Mouse (Mus musculus) right cerebral cortex, postnatal 10 days (tissue): ENCODE data around the gene 0610009B22Rik.

Experiments used
- DNase-seq, 2 experiments: peaks; one replicate each; pipeline ENCODE4 v3.0.0; 2021; ENCODE audit warnings: low spot score in 2 of 2

Gene 0610009B22Rik

GRCm38 (mm10) chr11:51661867-51662365 is 26.8 kb downstream of the 0610009B22Rik start:
- DNase-seq: no peak

DNA sequence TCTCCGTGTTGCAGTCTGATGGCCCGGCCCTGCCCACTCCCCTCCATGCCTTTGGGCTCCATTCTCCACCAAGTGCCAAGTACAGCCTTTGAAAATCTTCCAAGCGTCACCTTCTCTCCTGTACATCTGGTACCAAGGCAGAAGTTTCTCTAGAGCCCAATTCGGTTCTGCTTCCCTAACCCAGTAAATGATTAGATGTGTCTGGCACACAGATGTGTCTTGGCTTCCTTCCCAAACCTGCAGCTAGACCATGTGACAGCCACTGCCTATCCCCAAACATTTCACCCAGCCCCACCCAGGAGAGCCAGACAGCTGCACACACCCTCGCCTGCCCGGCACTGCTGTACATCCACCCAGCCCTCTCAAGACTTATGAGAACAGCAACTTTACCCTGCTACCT is 30.0 kb downstream of the 0610009B22Rik start:
- no peak for DNase-seq

GRCm38 (mm10) chr11:51658291-51658690 is 30.4 kb downstream of the 0610009B22Rik start:
- DNase-seq: no peak

- no peak for DNase-seq
Observed at GRCm38 (mm10) chr11:51656798-51657521, 31.7 kb downstream of the 0610009B22Rik start.

GRCm38 (mm10) chr11:51654891-51655290 is 33.8 kb downstream of the 0610009B22Rik start:
- DNase-seq: no peak

GRCm38 (mm10) chr11:51653736-51654135 is 34.9 kb downstream of the 0610009B22Rik start:
- DNase-seq: no peak

GRCm38 (mm10) chr11:51652889-51653418 is 35.7 kb downstream of the 0610009B22Rik start:
- DNase-seq: no peak

DNA sequence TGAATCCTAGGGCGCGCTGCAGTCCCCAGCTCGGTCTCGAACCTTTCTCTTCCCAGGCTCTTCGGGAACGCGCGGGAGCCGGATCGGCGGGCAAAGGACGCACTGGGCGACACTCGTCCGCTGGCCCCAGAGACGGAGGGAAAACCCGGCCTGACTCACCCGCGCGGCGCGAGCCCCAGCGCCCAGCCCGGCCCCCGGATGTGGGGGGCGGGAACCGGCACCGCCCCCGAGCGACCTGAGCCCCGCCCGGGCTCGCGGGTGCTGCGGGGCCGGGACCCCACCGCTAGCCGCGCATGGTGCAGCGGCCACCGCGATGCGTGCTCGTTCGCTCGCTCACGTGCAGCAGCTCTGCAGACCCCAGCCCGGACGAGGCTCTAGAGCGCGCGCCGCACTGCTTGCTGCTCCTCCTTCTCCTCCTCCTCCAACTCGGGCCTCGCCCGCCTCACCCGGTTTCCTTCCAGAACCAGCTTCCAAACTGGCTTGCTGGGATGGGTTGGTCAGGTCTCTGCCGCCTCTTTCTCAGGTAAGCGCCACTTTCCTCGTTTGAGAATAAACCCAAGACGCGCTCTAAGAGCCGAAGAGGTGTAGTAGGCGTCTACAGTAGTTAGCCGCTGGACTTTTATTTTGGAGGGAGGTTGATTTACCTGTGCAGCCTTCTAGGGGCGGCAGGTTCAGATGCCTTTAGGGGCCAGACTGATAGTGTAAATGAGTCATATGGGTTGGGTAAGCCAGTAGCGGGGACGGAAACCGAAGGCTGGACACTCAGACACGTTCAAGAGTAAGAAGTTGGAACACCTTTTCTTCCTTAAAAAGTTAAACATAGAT is 37.8 kb downstream of the 0610009B22Rik start, which contains the start of the genes N4bp3 and D930048N14Rik:
N4bp3 (minus strand) TSS at position 152 of the 825 bp plus-strand sequence.
D930048N14Rik (plus strand) TSS at position 264 of the 825 bp plus-strand sequence.
- DNase-seq: peak; percentile 64 to 67

DNA sequence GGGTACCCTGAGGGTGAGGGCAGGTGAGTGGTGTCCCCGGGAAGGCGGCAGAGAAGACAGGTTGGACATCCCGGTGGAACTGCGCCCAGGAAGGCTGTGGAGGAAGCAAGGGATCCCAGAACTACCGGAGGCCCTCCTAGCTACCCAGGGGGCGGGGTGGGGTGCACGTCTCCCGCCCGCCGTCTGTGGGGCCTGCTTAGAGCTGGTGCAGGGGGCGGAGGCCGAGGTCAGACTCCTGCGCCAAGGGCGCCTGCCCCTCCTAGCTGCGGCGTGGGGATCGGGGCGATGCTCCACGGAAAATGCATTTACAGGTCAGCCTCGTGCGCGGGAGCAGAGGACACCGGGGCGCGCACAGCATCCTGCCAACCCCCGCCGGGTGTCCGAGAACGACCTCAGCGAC is 38.4 kb downstream of the 0610009B22Rik start:
- peak in 1 of 2 experiments; percentile 25 for DNase-seq

GRCm38 (mm10) chr11:51649889-51650199 is 38.8 kb downstream of the 0610009B22Rik start:
- DNase-seq: peak in 1 of 2 experiments; percentile 41

DNA sequence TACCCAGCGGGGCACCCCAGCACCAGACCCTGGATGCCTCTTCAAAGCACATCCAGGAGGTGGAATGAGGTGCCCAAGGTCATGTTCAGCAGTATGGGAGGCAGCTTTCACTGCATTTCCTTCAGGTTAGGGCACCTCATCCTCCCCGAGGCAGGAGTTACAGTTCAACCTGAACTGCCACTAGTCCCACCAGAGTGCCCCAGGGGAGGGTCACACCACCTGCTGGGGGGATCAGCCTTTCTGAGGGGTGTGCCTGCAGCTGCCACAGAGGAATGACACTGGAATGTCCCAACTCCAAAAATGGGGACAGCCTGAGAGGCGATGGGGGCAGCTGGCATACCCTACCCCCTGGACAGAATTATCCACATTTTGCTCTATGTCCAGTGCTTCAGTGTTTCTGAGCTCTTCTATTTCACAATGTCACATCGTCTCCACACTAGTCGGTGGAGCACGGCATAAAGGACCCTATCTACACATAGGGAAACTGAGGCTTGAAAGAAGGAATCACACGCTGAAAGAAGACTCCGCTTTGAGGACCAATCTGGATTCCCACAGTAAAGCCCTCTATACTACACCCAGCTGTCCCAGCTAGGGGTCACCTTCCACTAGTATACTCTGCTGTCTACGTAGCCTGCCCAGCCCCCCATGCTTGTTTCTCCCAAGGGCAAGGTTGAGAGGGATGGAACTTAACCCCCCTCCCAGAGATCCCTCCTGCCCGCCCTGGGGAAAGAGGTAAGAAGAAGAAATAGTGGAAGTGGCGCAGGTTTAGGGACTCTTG is 39.4 kb downstream of the 0610009B22Rik start:
- peak in 1 of 2 experiments; percentile 19 for DNase-seq

GRCm38 (mm10) chr11:51648566-51648965 is 40.1 kb downstream of the 0610009B22Rik start:
- peak in 1 of 2 experiments; percentile 21 for DNase-seq

GRCm38 (mm10) chr11:51646751-51647667 is 41.7 kb downstream of the 0610009B22Rik start:
- DNase-seq: peak in 1 of 2 experiments; percentile 21

DNA sequence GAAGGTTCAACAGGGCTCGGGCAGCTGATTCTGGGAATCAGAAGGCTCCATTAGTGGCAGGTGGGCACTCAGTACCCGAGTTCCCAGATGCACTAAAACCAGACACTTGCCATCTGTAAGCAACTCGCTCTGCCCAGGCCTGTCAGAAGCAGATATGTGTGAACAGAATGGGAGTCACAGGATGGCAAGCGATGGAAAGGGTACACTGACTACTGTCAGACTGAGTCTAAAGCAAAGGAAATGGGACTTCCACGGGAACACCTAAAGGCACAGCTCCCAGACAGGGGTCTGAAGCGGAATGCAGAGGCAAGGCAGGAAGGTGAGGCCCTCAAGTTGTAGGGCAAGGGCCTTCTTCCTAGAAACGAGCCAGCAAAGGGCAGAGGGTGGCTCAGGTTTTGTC is 42.4 kb downstream of the 0610009B22Rik start:
- peak in 1 of 2 experiments; percentile 20 for DNase-seq

- peak in 1 of 2 experiments; percentile 36 for DNase-seq
Observed at GRCm38 (mm10) chr11:51645293-51645692, 43.4 kb downstream of the 0610009B22Rik start.

GRCm38 (mm10) chr11:51644217-51644616 is 44.5 kb downstream of the 0610009B22Rik start:
- DNase-seq: peak in 1 of 2 experiments; percentile 21

DNA sequence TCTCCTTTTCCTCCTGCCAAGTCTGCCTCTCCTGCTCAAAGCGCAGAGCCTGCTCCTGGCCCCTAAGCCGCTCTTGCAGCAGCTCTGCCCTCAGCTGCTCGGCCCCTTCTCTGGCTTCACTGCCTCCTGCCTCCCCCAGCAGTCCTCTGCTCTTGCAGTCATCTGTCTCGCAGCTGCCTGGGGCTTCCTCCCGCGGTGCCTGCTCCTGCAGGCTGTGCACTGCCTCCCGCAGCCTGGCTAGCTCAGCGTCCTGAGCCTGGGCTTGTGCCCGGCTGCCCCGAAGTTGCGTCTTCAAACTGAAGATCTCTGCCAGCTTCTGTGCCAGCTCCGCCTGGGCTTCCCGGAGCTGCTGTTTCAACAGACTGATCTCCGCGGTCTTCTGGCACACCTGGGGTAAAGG is 44.9 kb downstream of the 0610009B22Rik start:
- peak in 1 of 2 experiments; percentile 43 for DNase-seq

- DNase-seq: no peak
Observed at GRCm38 (mm10) chr11:51643202-51643601, 45.5 kb downstream of the 0610009B22Rik start.

GRCm38 (mm10) chr11:51640748-51641147 is 47.9 kb downstream of the 0610009B22Rik start:
- DNase-seq: peak in 1 of 2 experiments; percentile 18

DNA sequence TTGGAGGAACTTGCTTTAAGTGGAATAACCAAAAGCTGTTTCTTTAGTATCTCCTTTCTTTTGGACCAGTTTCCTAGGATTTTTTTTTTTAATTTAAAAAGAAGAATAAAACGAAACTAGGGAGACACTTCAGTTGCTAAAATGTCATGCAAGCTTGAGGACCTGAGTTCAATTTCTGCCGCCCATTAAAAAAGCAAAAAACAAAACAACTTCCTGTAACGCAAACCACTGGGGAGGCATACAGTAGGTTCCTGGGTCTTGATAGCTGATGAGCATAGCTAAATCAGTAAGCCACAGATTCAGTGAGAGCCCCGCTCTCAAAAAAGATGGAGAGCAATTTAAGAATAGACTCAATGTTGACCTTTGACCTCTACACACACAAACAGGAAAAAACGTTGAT is 50.2 kb downstream of the 0610009B22Rik start:
- no peak for DNase-seq
